Mouse (Mus musculus) ZHBTc4 (cell line): ENCODE data around the gene Tmem151a.
A peak's percentile ranks its signal among the peaks of the same experiment; 100 is the strongest.

Source experiments
- DNase-seq: peaks from one replicate; pipeline ENCODE4 v3.0.0-alpha.2; 2011; ENCODE audit warnings: low read depth, low spot score

Tmem151a gene

DNA sequence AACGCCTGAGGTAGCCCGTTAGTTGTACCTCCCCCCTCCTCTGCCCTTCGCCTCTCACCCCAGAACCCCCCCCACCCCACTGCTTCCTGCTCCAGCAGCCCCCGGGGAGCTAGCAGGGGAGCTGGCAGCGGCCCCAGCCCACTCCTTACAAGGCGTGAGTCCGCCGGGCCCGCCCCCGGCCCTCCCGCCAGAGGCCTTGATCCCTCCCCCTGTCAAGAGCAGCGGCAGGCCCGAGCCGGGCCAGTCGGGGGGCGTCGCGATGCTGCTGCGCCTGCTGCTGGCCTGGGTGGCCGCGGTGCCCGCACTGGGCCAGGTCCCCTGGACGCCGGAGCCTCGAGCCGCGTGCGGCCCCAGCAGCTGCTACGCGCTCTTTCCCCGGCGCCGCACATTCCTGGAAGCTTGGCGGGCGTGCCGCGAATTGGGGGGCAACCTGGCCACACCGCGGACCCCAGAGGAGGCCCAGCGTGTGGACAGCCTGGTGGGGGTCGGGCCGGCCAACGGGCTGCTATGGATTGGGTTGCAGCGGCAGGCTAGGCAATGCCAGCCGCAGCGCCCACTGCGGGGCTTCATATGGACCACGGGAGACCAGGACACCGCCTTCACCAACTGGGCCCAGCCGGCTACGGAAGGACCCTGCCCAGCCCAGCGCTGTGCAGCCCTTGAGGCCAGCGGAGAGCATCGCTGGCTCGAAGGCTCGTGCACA lies 17.3 kb downstream of the Tmem151a start, which contains the start of gene Cd248:
Cd248 (plus strand) TSS at position 212 of the 703 bp plus-strand sequence.
- DNase-seq, result peak; percentile 51

DNA sequence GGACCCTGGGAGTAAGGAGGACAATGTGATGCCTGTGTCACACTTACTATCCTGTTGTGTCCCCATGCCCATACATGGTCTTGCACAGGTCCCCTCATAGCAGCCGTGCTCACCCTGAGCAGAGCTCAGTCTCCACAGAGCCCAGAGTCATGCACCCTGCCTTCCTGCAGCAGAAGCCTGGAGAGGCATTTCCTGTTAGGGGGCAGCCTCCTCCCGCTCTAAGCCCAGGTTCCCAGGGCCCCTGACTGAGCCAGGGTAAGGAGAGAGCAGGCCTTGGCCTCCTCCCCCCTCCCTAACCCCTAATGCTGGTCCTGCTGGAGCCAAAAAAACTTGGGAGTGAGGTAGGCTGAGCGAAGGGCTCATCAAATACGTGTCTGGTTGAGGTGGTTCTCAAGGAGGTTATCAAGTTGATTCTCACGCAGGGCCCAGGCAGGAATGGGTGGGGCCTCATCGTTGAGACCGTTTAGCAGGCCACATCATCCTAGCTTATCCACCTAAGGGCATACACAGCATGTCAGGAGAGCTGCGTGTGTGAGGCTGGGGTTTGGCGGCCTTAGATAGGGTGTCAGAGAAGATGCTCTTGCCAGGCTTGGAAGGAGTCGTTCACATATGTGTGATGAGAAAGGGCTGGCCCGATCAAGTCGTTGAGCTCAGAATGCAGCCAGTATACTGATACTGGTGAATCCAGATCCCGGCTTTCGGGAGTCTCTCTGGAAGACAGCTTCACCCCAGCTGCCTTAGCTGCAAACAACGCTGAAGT lies 18.1 kb downstream of the Tmem151a start:
- DNase-seq, result peak; percentile 49

DNA sequence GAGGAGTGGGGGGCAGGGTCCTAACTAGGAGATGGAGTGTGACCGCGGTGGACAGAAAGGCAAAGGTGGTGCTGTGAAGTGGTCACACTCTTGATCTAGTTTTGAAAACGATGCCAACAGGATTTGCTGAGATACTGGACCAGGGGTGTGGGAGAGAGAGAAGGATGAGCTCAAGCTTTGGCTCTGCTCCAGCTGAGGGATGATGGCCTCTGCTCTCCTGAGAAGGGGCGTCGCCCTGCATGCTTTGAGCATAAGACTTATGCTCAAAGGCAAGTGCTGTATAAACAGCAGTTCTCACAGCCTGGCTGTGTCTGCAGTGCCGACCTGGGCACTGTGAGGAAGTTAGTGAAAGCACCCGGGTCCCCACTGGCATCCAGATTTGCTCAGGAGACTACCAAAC lies 20.2 kb downstream of the Tmem151a start:
- DNase-seq, result no peak

DNA sequence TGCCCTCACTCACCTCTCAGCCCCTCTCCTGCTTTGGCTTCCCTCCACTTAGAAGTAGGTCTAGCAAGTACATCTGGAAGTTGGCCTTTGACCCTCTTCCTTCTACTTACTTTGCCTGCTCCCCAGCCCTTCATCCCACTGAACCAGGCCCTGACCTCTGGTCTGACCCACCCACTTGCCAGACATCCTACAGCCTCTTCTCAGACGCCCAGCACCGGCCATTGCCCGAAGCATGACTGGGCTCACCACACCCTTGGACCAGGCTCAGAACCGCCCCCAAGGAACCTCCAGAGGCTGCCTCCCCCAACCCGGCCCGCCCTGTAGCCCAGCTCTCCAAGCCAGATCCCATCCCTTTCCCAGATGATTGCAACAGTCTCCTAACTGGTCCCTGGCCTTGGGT lies 22.9 kb downstream of the Tmem151a start:
- no peak for DNase-seq

DNA sequence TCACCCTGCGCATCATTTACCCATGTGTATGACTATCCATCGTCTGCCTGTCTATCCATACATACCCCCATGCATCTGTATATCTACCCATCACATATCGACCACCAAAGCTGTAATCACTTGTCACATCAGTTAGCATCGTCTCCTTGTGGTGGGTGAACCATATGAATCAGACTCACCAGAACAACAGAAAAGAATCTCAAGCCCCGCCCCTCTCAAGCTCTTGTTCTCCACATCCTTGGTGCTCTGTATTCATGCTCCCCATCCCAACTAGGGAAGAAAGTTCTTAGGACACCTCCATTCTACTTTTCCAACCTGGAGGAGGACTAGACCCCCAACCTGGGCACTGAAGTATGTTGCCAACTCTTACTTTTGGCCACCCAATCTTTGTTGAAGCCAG lies 23.3 kb downstream of the Tmem151a start:
- DNase-seq, result no peak

DNA sequence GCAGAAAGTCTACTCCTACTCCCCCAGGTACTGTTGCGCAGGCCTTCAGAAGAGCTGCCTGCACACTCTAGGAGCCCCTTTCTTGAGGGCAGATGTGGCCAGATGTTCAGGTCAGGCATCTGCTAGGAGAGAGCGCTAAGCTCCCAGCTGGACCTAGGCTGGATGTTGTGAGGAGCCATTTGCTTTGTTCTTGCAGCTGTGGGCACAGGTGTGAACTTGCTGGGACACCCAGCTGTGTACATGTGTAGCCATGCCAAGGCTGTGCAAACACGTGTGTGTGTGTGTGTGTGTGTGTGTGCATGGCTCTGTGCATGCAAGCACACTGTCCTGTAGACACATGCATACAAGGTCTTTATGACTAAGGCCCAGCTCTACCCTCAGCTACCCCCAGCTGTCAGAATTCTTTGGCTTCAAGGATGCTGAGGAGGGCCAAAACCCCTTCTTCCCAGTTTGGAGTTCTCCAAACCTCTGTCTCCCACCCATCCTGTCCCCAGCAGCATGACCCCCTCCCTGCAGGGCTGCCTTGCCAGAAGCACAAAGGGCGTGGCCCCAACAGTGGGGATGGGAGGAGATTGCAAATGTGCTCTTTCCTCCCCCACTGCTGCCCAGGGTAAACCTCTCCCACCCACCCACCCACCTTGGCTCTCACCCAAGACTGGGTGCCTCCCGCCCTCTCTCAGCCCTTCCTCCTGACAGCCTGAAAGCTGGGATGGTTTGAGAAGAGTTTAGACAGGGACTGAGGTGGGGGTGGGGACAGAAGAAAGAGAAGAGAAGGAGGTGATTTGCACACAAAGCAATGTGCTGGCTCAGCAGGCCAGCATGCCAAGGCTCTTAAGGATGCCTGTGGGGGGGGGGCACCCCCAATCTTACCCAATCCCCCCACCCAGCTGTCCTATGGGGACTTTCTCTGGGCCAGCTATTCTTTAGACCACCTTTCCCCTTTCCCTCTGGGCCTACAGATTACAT lies 24.7 kb downstream of the Tmem151a start:
- peak; percentile 76 for DNase-seq

DNA sequence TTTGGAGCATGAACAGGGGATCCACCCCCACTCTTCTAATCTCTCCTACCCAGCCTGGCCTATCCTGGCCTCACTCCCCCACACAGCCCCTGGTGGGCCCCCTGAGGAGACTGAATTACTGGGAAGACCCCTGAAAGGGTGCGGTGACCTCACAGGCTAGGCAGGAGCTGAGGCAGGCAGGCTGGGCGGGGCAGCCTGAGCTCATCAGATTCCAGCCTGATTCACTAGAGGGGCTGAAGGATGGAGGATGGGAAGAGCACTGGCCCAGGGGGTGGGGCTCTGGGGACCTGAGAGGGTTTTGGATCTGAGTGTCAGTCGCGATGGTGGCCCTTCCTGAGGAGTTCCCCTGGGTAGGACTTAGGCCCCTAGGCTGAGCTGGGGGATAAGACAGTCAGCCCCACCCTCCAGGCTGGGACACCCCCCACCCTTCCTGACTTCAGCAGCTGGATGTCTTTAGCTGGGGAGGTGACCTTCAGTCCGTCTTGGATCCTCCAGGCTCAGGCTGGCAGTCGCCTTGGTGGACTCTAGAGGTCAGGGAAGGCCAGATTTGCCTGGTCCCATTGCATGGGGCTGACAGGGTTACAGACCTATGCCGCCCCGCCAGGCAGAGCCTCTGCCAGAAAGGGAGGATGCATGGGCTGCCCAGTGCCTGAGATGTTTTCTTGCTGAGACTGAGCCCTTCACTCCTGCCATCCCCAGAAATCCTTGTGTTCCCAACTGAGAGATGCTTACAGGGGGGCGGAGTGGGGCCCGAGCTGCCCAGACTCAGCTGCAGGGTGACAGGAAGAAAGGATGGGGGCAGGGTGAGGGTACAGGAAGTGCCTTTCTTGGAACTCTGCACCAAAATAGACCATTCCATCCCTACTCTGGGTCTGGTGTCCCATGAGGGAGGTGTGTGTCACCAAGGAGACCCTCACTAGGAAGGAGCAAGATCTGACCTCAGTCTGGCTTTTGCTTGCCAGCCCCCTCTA lies 26.2 kb downstream of the Tmem151a start:
- peak; percentile 88 for DNase-seq

DNA sequence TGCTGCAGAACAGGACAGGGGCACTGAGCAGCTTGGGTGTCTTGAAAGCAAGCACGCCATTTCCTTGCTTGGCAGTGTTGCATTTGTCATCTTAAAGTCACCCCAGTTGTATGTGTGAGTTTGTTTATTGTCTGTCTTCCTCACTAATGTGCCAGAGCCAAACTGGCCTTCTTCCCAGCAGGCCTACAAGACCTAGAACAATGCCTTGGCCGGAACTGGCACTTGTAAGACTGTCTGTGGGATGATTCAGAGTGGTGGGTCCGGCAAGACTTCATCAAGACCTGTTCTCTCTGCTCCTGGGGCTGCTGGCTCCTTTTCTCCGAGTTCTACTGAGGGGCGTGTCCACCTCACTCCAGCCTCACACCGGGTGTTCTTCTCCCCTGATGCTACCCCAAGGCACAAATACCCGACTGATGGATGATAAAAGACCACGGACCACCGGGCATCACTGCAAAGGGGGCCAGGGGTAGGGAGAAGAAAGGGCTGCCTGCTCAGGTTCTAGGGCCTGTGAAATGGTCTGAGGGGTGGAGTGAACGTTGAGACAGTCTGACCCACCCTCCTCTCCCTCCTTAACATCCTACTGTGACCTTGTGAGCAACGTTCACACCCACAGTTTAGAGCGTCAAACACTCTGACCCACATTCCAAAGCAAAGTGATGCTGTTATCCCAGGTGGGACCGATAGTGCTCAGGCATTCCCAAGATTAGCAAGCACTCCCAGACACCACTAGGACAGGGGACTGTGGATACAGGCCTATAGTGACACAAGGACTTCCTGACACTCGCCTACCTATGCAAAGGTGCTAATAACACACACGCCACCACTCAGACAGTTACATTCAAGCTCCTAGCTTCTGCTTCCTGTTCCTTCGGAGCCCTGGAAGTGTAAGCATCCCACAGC lies 27.2 kb downstream of the Tmem151a start:
- DNase-seq, result peak; percentile 94

DNA sequence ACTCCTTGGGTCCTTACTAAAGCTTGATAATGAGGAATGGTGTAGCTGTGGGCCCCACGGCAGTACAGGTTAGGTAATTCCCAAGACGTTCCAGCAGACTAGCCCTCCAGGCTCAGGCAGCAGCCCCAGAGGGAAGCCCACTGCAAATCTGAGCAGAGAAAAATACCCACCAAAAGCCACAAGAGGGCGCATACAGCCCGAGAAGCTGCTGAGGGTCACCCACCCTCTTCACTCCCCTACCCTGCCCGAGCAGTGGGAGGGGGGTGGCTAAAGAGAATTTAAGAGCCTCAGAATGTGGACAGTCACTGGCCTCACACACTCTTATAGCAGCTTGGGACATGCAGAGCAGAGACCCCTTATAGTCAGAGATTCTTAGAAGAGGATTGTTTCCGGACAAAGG lies 29.1 kb downstream of the Tmem151a start:
- peak; percentile 70 for DNase-seq

DNA sequence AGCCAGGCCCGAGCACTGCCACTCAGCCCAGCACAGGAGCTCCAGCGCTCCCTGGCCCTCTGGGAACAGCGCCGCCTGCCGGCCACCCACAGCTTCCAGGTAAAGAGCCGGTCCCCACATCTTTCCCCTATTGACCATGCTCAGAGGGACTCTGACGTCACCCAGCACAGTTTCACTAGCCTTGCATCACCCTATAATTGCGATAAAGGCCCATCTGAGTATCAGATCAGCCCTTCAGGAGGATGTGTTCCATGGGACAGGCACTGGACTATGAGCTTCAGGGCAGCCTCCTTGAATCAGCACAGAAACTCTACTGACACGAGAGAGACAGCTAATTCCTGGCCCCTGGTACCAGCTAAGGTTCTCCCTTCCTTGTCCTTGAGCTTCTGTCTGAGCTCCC lies 31.4 kb downstream of the Tmem151a start:
- peak; percentile 83 for DNase-seq

DNA sequence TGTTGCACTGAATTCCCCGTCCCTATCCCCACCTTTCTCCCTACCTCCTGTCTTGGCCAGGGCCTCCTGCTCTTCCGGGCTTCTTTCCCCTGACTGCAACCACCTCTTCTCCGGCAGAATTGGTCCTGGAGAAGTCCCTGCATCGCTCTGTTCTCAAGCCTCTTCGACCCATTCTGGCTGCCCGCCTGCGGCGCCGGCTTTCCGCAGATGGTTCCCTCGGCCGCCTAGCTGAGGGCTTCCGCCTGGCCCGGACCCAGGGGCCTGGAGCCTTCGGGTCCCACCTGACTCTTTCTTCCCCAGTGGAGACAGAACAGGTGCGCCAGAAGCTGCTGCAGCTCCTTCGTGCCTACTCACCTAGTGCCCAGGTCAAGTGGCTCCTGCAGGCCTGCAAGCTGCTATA lies 32.5 kb downstream of the Tmem151a start:
- no peak for DNase-seq

DNA sequence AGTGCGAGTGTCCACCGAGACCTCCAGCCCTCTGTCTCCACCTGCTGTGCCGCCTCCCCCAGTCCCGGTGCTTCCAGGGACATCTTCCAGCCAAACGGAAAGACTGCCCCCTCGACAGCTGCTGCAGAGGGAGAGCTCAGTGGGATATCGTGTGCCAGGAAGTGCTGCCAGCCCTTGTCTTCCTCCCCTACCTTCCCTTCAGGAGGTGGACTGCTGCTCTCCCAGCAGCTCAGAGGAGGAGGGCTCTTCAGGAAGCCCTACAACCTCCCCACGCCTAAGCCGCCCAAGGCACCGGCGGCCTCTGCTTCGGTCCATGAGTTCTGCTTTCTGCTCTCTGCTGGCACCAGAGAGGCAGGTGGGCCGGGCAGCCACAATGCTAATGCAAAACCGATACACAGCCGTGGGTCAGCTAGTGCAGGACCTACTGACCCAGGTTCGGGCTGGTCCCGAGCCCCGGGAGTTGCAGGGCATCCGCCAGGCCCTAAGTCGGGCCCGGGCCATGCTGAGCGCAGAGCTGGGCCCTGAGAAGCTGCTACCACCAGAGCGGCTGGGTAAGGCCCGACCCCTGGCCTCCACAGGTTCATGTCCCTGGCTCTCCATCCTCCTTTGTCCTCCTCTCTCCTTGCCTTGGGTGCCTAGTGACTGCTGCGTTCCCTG lies 33.0 kb downstream of the Tmem151a start:
- DNase-seq, result no peak

DNA sequence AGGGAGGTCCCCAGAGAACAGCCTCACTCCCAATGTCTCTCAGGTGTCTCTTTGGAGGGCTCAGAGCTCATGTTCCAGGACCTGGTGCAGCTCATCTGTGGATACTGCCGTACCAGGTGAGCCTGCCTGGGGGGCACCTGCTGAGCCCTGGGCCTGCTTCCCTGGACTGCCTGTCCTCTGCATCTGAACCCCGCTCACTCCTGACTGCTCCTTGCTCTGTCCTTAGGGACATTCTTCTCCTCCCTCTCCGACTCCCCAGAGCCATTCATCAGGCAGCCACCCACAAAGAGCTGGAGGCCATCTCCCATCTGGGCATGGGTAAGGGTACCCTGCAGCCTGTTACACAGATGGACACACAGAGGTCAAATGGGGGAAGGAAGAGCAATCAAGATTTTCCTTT lies 33.8 kb downstream of the Tmem151a start:
- no peak for DNase-seq

DNA sequence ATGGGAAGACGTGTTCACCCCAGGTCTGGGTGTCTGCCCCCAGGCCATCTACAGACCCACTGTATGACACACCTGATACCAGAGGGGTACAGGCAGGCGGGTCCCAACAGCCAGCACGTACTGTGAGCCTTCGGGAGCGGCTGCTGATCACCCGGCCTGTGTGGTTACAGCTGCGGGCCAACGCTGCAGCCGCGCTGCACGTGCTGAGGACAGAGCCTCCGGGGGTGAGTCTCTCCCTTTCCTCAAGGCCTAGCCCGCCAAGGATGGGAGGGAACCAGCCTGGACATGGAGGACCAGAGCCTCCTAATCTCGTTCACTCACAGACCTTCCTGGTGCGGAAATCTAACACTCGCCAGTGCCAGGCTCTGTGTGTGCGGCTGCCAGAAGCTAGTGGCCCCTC lies 34.3 kb downstream of the Tmem151a start:
- DNase-seq, result peak; percentile 19

DNA sequence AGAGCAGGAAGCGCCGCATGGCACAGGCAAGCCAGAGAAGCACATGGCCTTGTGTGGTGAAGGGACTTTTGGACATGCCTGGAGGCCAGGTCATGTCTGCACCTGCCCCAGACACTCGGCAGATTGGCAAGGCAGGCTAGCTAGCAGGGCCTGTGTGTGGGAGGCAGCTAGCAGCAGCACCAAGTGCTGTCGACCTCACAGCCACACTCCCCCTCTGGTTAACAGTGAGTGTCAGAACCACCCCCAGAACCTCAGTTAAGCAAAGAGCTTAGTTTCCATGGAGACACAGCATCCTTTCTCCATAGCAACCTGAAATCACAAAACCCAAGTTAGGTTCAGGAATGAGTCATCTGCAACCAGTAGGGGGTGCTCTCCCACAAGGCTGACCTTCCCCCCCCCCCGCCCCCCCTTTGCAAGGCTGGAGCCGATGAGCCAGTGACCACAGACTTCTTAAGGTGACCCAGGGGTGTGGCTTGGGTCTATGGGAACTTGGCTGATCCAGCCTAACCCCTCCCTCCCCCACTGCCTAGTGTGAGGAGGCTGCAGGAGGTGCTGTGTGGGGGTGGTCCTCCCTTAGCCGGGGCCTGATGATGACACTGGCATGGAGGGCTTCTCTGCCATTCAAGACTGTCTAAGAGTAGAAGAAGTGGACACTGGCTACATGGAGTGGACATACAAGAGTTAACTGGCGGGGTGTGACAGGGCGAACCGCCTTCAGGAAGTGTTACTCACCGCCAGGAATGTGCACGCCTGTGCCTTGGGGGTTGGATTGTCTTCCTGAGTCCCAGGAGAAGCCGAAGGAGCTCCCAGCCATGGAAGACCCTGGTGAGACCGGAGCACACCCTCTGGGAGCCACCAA lies 35.1 kb downstream of the Tmem151a start, which contains the start of gene Rin1:
Rin1 (plus strand) TSS at position 435 of the 859 bp plus-strand sequence.
- DNase-seq, result peak; percentile 88

DNA sequence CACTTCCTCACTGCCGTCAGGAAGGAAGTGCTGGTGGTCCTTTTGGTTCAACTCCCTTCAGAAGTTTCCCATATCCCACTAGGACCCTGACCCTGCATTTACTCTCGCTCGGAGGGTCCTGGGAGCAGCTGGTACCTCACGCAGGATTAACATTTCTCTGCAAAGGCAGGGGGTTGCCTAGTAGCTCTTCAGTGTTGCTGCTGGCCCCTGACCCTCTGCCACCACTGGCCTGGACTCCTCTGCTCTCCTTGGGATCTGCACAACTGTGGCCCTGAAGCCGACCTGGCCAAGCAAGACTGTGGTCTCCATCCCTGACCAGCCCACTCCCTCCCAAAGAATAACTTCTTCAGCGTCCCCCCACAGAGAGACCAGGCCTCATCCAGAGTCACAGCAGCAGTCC lies 36.0 kb downstream of the Tmem151a start:
- DNase-seq, result no peak

DNA sequence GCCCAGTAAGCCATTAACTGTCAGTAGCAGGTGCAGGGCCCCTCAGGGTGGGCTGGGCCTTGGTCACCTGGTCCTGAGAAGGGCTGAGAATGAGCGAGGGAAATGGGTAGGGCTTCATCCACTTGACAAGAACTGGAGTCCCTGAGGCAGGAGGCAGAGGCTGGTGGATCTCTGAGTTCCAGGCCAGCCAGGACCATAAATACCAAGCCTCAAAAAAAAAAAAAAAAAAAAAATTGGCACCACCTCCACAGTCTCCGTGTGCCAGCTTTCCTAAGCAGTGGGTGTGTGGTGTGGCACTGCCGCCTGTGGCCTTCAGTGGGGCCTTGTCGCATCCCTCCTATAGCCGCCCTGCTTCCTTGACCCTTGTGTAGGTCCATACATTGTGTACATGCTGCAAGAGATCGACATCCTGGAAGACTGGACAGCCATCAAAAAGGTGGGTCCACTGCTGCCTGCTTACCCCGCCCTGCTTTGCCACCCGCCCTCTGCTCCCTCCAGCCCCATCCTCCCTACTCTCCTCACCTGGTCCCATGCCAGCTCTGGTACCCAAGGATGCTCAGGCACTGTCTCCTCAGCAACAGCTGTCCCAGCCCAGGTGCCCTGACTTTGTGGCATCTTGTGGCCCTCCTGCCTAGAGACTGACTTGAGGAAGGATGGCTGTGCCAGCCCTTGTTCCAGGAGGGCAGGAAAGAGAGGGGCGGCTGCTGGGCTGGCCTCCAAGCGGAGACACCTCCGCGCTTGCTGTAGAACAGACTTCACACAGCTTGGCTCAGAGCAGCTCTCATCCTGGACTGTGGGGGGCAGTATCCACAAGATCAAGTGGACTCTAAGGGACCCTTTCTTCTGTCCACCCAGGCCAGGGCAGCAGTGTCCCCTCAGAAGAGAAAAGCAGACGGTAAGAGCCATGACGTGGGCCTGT lies 36.9 kb downstream of the Tmem151a start:
- no peak for DNase-seq
